7 mouse cellular contexts compared by ENCODE assay signal in the genomic region with DNA sequence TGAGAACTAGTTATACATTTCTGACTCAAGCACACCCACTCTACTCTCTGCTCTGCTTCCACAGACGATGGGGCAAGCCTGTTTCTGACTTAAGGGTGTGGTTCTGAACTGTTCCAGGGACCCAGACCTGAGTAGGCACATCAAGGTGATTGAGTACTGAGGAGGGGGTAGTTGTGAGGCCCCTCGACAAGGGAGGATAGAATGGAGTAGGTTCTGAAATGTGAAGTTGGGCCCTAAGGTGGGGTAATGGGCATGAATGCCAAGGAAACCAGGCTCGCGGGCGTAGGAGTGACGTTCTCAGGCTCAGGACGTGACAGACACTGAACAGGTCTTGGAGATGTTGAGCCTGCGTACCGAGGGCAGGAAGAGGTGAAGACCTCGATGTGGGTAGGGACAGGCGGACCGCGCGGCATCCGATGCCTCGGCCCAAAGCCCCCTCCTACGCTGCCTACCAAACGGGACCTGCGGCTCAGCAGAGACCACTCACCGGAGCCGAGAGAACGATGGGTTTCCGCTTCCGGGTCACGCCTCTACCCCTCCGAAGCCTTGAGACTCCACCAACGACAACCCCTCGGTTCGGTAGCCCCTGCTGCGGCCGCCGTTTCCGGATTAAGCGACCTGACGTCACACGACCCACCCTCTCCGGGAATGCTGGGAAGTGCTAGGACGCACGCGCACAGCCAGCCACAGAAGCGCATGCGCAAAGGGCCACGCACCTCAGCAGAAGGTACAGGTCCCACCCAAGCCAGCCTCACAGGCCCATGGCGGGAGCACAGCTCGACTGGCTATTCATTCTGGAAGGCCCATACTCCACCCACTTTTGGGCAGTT. TPM values are rescaled to one million over a fixed set of nuclear protein-coding genes. Genes with fewer than 3 reads are reported as not detected.
DNase-seq lines count a peak whose midpoint lies in the region; ATAC-seq and TF ChIP-seq lines count a peak whose summit lies in the region.

Gene Chmp2a (minus strand): TSS at position 660 of the 830 bp plus-strand sequence.

- H3K36me3 ChIP-seq in embryonic facial prominence, embryonic 13.5 days: peaks cover 60% of the 10 kb centered on the region
- no peaks in the 10 kb centered on the region; the same call in 1 of the 2 replicates for H3K36me3 ChIP-seq in heart, adult 2 months (ENCODE audit: control insufficient read depth, insufficient read depth, low read length)
- peaks cover 59% of the 10 kb centered on the region for H3K36me3 ChIP-seq in limb, embryonic 13.5 days
- peaks cover 29% of the 10 kb centered on the region for H3K36me3 ChIP-seq in midbrain, embryonic 16.5 days (ENCODE audit: control insufficient read depth, insufficient read depth, low read length)

- H3K79me2 ChIP-seq in heart, adult 2 months (replicated peaks; ENCODE audit: control insufficient read depth, insufficient read depth, low read length): no peaks in the 10 kb centered on the region

- H3K4me2 ChIP-seq in embryonic facial prominence, embryonic 13.5 days: peak within 1 kb of the TSS; percentile 85
- peak within 1 kb of the TSS; percentile 88 for H3K4me2 ChIP-seq in limb, embryonic 13.5 days (replicated peaks)
- peak within 1 kb of the TSS; percentile 87 for H3K4me2 ChIP-seq in midbrain, embryonic 16.5 days (ENCODE audit: low read length)

- peak; percentile 84 for TF ChIP-seq EP300 in heart, adult 2 months (IDR thresholded peaks at IDR 0.05; ENCODE audit: insufficient read depth, low read depth, low read length)

- H3K4me3 ChIP-seq in embryonic facial prominence, embryonic 13.5 days: peak within 1 kb of the TSS; percentile 56
- H3K4me3 ChIP-seq in heart, adult 2 months: peak within 1 kb of the TSS; percentile 77
- H3K4me3 ChIP-seq in limb, embryonic 13.5 days: peak within 1 kb of the TSS; percentile 61
- peak within 1 kb of the TSS; percentile 52 for H3K4me3 ChIP-seq in midbrain, embryonic 16.5 days (ENCODE audit: low read depth, low read length)

- TF ChIP-seq POLR2A in heart, adult 2 months (IDR thresholded peaks at IDR 0.05; ENCODE audit: insufficient read depth, low read depth, low read length): peak; percentile 93

- no peak for TF ChIP-seq CTCF in heart, adult 2 months (IDR thresholded peaks at IDR 0.05)

- peak; percentile 82 for ATAC-seq in embryonic facial prominence, embryonic 13.5 days (ENCODE audit: insufficient number of reproducible peaks, insufficient read depth, low FRiP score, low TSS enrichment, low read depth)
- ATAC-seq in limb, embryonic 13.5 days (ENCODE audit: low FRiP score, low read depth): peak; percentile 79
- peak; percentile 79 for ATAC-seq in midbrain, embryonic 16.5 days

- under 1% methylated on average over 45 of the region's 45 CpGs for WGBS in embryonic facial prominence, embryonic 13.5 days
- under 1% methylated on average over 45 of the region's 45 CpGs for WGBS in heart, adult 2 months
- under 1% methylated on average over 45 of the region's 45 CpGs for WGBS in limb, embryonic 13.5 days
- WGBS in midbrain, embryonic 16.5 days: under 1% methylated on average over 44 of the region's 45 CpGs

- H3K9ac ChIP-seq in embryonic facial prominence, embryonic 13.5 days: peak within 1 kb of the TSS; percentile 99
- H3K9ac ChIP-seq in heart, adult 2 months (ENCODE audit: low read depth, low read length): peak within 1 kb of the TSS; percentile 91
- peak within 1 kb of the TSS; percentile 97 for H3K9ac ChIP-seq in limb, embryonic 13.5 days
- H3K9ac ChIP-seq in midbrain, embryonic 16.5 days (ENCODE audit: low read depth, low read length): peak within 1 kb of the TSS; percentile 72

- H3K4me1 ChIP-seq in embryonic facial prominence, embryonic 13.5 days: peaks cover 47% of the 10 kb centered on the region
- peaks cover 9% of the 10 kb centered on the region for H3K4me1 ChIP-seq in heart, adult 2 months (ENCODE audit: control insufficient read depth, insufficient read depth, low read length)
- peaks cover 47% of the 10 kb centered on the region for H3K4me1 ChIP-seq in limb, embryonic 13.5 days
- peaks cover 34% of the 10 kb centered on the region for H3K4me1 ChIP-seq in midbrain, embryonic 16.5 days (ENCODE audit: control insufficient read depth, insufficient read depth, low read length)

- DNase-seq in adrenal gland, postnatal 36 days: peak; percentile 97 to 98
- DNase-seq in heart, adult 2 months: peak; percentile 97
- peak; percentile 97 for DNase-seq in kidney, adult 8-10 months
- DNase-seq in spleen, postnatal 10 days (ENCODE audit: low spot score in 2 of 2): peak; percentile 94 to 96

- no peaks in the 10 kb centered on the region for H3K27me3 ChIP-seq in embryonic facial prominence, embryonic 13.5 days
- no peaks in the 10 kb centered on the region for H3K27me3 ChIP-seq in heart, adult 2 months (ENCODE audit: control insufficient read depth, insufficient read depth, low read length)
- H3K27me3 ChIP-seq in limb, embryonic 13.5 days: no peaks in the 10 kb centered on the region
- H3K27me3 ChIP-seq in midbrain, embryonic 16.5 days (ENCODE audit: control insufficient read depth, insufficient read depth, low read depth, low read length): no peaks in the 10 kb centered on the region

- H3K27ac ChIP-seq in embryonic facial prominence, embryonic 13.5 days: peak within 1 kb of the TSS; percentile 92
- peak within 1 kb of the TSS; percentile 89 for H3K27ac ChIP-seq in heart, adult 2 months
- peak within 1 kb of the TSS; percentile 92 for H3K27ac ChIP-seq in limb, embryonic 13.5 days
- H3K27ac ChIP-seq in midbrain, embryonic 16.5 days (ENCODE audit: low read length): peak within 1 kb of the TSS; percentile 91

- intact Hi-C loops in heart, adult 2 months (cut with DNase I): loop anchor here (1.0 to 10.0 kb wide), 2 partner anchors 10 to 560 kb away; partner anchors contain the start of gene Zfp606

- H3K9me3 ChIP-seq in embryonic facial prominence, embryonic 13.5 days: no peaks in the 10 kb centered on the region
- no peaks in the 10 kb centered on the region for H3K9me3 ChIP-seq in limb, embryonic 13.5 days
- H3K9me3 ChIP-seq in midbrain, embryonic 16.5 days (replicated peaks; ENCODE audit: control insufficient read depth, low read length, poor library complexity, severe bottlenecking): no peaks in the 10 kb centered on the region

RNA-seq across cellular contexts. Expression of gene Chmp2a, which starts in this region (rescaled TPM):
- total RNA-seq in adrenal gland, postnatal 36 days (2021): 100 to 1,000 TPM; 178 to 225 TPM
- 129 and 137 TPM in 2 replicates for polyA plus RNA-seq in embryonic facial prominence, embryonic 13.5 days (2015; fragmentation: Nextera tagmentation; extraction: Ambion mirVana)
- total RNA-seq in heart, adult 2 months (2021): 100 to 1,000 TPM; 137 to 139 TPM
- polyA plus RNA-seq in heart, adult 2 months (2012; rRNA removed): 66.1 and 99.2 TPM in 2 replicates
- 127 and 133 TPM in 2 replicates for polyA plus RNA-seq in limb, embryonic 13.5 days (2015; fragmentation: Nextera tagmentation; extraction: Ambion mirVana)
- polyA plus RNA-seq in midbrain, embryonic 16.5 days (2015; fragmentation: Nextera tagmentation; extraction: Ambion mirVana): 179 and 188 TPM in 2 replicates

Comparison
In these comparisons a context has a peak if more than half of its experiments do, and no peak if none do; other contexts are left out.
1. Peak in every context shown above with its lines: DNase-seq, ATAC-seq, H3K4me3 ChIP-seq and H3K27ac ChIP-seq.